In the genomic region with DNA sequence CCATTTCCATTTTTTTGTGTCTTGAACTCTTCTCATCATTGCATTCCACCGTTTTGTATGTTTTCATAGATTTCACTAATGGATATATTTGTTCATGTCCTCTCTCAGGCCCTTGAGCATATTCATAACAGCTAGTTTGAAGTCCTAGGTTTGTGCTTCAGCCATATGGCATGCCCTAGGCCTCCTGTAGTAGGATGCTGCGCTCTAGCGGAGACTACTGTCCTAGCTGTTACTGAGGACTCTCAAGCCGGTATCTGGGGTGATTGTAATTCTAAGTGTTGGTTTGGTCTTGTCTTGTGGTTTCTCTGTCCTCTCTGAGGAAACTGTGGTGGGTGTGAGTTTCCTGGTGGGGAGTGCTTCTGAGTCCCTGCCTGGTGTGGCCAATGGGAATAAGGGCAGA, we compare ENCODE assay signal across 10 mouse cellular contexts. TPM values are rescaled to one million over a fixed set of nuclear protein-coding genes. Genes with fewer than 3 reads are reported as not detected.
A peak's percentile ranks its signal among the peaks of the same experiment; 100 is the strongest.
DNase-seq lines count a peak whose midpoint lies in the region; ATAC-seq and TF ChIP-seq lines count a peak whose summit lies in the region.
"Had no signal": no experiment of that assay in that cellular context is flagged by ENCODE, and none has a peak within 500 bp of the region (broad histone marks: within the 10 kb centered on the region; RNA-seq: fewer than 3 reads in every experiment).

No protein-coding gene starts in this region.

- no peaks in the 10 kb centered on the region for H3K27me3 ChIP-seq in midbrain, embryonic 10.5 days (ENCODE audit: low read depth, poor library complexity, severe bottlenecking)
- no peaks in the 10 kb centered on the region for H3K27me3 ChIP-seq in midbrain, embryonic 16.5 days (ENCODE audit: control insufficient read depth, insufficient read depth, low read depth, low read length)
- no peaks in the 10 kb centered on the region; the same call in 1 of the 2 replicates for H3K27me3 ChIP-seq in heart, embryonic 11.5 days (ENCODE audit: control insufficient read depth, insufficient read depth, low read length)

- no peak overlapping the region for H3K27ac ChIP-seq in gastrocnemius, adult 2 months
- no peak overlapping the region for H3K27ac ChIP-seq in midbrain, embryonic 10.5 days (replicated peaks)
- H3K27ac ChIP-seq in midbrain, embryonic 16.5 days (ENCODE audit: low read length), result no peak overlapping the region
- no peak overlapping the region for H3K27ac ChIP-seq in heart, embryonic 11.5 days (ENCODE audit: low read depth, low read length)

- H3K4me3 ChIP-seq in gastrocnemius, adult 2 months, result no peak overlapping the region
- H3K4me3 ChIP-seq in midbrain, embryonic 10.5 days, result no peak overlapping the region
- no peak overlapping the region for H3K4me3 ChIP-seq in midbrain, embryonic 16.5 days (ENCODE audit: low read depth, low read length)
- H3K4me3 ChIP-seq in heart, embryonic 11.5 days (ENCODE audit: low read depth, low read length), result no peak overlapping the region

- H3K36me3 ChIP-seq in midbrain, embryonic 10.5 days, result peaks cover 3% of the 10 kb centered on the region; the same call in 1 of the 2 replicates
- H3K36me3 ChIP-seq in midbrain, embryonic 16.5 days (ENCODE audit: control insufficient read depth, insufficient read depth, low read length), result peaks cover under 1% of the 10 kb centered on the region
- H3K36me3 ChIP-seq in heart, embryonic 11.5 days (ENCODE audit: control insufficient read depth, insufficient read depth, low read length), result no peaks in the 10 kb centered on the region

- no peak overlapping the region for H3K9ac ChIP-seq in midbrain, embryonic 16.5 days (ENCODE audit: low read depth, low read length)
- no peak overlapping the region for H3K9ac ChIP-seq in heart, embryonic 11.5 days (ENCODE audit: low read depth, low read length)

- no peak for DNase-seq in gastrocnemius, adult 2 months
- no peak for DNase-seq in gastrocnemius, postnatal 25 days
- peak; percentile 36 for DNase-seq in midbrain, embryonic 10.5 days (ENCODE audit: low spot score)
- DNase-seq in cerebellum, postnatal 14 days, result peak; percentile 79 to 81
- DNase-seq in induced T-regulatory cell, adult 2 months (ENCODE audit: low read depth), result peak; percentile 60
- peak; percentile 46 for DNase-seq in retina, postnatal 7 days (ENCODE audit: low read depth, low spot score)

- H3K4me2 ChIP-seq in midbrain, embryonic 16.5 days (ENCODE audit: low read length), result no peak overlapping the region
- H3K4me2 ChIP-seq in heart, embryonic 11.5 days, result no peak overlapping the region

- TF ChIP-seq CTCF in gastrocnemius, adult 2 months (IDR thresholded peaks at IDR 0.05), result peak; percentile 46

- no peaks in the 10 kb centered on the region for H3K4me1 ChIP-seq in midbrain, embryonic 10.5 days
- H3K4me1 ChIP-seq in midbrain, embryonic 16.5 days (ENCODE audit: control insufficient read depth, insufficient read depth, low read length), result no peaks in the 10 kb centered on the region
- H3K4me1 ChIP-seq in heart, embryonic 11.5 days (ENCODE audit: control insufficient read depth, insufficient read depth, low read length), result no peaks in the 10 kb centered on the region

- WGBS in midbrain, embryonic 10.5 days, result 32% methylated on average over 4 of the region's 4 CpGs
- 37% methylated on average over 4 of the region's 4 CpGs for WGBS in midbrain, embryonic 16.5 days
- 22% methylated on average over 4 of the region's 4 CpGs for WGBS in heart, embryonic 11.5 days (ENCODE audit: insufficient replicate concordance)

- intact Hi-C loops in gastrocnemius, adult 2 months (cut with DNase I), result no loop called here

- no peak for ATAC-seq in midbrain, embryonic 16.5 days
- ATAC-seq in heart, embryonic 11.5 days (replicated peaks; ENCODE audit: insufficient number of reproducible peaks, low FRiP score, low TSS enrichment), result no peak
- ATAC-seq: Patski had no signal

- H3K9me3 ChIP-seq in midbrain, embryonic 10.5 days (replicated peaks), result no peaks in the 10 kb centered on the region
- H3K9me3 ChIP-seq in midbrain, embryonic 16.5 days (replicated peaks; ENCODE audit: control insufficient read depth, low read length, poor library complexity, severe bottlenecking), result no peaks in the 10 kb centered on the region
- no peaks in the 10 kb centered on the region for H3K9me3 ChIP-seq in heart, embryonic 11.5 days (replicated peaks; ENCODE audit: control insufficient read depth, low read length)

RNA-seq across cellular contexts. Expression of gene Gm47841, which starts 50.1 kb away (rescaled TPM):
- not detected for total RNA-seq in gastrocnemius, adult 2 months (2021)
- total RNA-seq in gastrocnemius, postnatal 25 days (2021), result not detected
- not detected in 2 replicates for polyA plus RNA-seq in midbrain, embryonic 10.5 days (2016; fragmentation: Nextera tagmentation; extraction: Ambion mirVana)
- polyA plus RNA-seq in midbrain, embryonic 16.5 days (2015; fragmentation: Nextera tagmentation; extraction: Ambion mirVana), result not detected in 2 replicates
- polyA plus RNA-seq in heart, embryonic 11.5 days (2014; fragmentation: Nextera tagmentation; extraction: Ambion mirVana), result not detected in 2 replicates
- total RNA-seq: heart, adult 18-20 months had no signal

Comparison
In these comparisons a context has a peak if more than half of its experiments do, and no peak if none do; other contexts are left out.
1. DNase-seq: peak in midbrain, embryonic 10.5 days (single experiment), cerebellum, postnatal 14 days (2 of 2), induced T-regulatory cell, adult 2 months (single experiment) and retina, postnatal 7 days (single experiment); none in gastrocnemius, adult 2 months (single experiment) and gastrocnemius, postnatal 25 days (single experiment).